Mouse (Mus musculus): ENCODE measurements around the gene Bhlhe23. TPM values are rescaled to one million over a fixed set of nuclear protein-coding genes. Genes with fewer than 3 reads are reported as not detected.

The Bhlhe23 gene
- polyA plus RNA-seq, 1 experiment from 2014 or later, result 1.2 TPM

DNA sequence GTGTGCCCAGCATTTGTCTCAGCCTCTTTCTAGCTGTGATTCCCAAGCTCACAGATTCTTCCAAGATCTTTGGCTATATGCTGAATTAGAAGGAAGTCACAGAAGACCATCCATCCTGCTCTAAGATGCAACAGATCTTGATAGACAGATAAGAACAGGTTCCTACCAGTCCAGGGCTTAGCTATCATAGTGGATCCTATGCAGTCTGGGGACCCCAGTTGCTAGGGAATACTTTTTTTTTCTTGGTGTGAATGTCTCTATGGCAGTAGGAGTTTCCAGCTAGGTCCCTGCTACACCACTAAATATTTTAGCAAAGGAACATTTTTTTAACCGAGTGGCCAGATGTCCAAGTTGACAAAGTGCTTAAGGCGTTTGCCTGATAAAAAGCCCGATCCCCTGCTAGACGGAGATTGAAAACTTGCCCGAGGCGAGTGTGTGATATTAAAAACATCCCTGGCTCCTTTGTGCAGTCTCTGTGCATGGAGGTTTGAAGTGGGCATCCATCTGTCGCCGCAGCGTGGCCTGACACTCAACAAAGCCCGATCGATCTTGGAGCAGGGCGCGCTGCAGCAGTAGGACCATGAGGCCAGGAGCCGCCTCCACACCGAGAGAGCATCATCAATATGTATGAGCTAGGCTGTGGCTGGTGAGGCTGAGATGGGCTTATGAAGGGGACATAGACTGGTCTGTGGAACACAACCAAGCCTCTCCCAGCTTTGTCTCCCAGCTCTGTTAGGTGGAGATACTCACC lies 18.0 kb downstream of the Bhlhe23 start:
- Histone ChIP-seq H3K27ac (replicated peaks) (no peak overlapping the region; the same call in 1 of the 2 replicates), H3K9me3 (no peaks in the 10 kb centered on the region), H3K27me3 (replicated peaks; ENCODE audit: low read depth, poor library complexity, severe bottlenecking) (0 out of 2 replicates have a peak, but pooled peaks cover 4% of the 10 kb centered on the region), H3K4me1 (peaks cover 7% of the 10 kb centered on the region), H3K4me3 (no peak overlapping the region), H3K36me3 (replicated peaks) (no peaks in the 10 kb centered on the region)
- whole genome bisulfite sequencing, result 50% methylated on average over 15 of the region's 15 CpGs
- peak; percentile 18 for DNase-seq (ENCODE audit: low spot score)

DNA sequence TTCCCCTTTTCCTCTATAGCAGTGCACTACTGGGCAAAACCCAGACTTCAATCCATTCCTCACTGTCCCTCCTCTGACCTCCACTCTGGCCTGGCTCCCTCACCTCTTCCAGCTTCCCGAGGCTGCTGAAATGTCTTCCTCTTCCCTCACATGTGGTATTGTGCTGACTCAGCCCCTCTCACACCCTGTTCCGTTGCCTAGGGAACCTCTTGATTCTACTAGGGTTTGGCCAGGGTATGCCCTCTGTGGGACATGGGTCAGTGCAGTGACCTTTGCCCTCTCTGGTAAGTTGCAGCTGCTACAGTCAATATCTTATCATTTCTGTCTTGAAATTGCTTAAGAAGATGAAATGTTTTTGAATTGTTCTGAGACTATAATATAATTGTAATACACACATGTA lies 19.9 kb downstream of the Bhlhe23 start:
- 17% methylated on average over 2 of the region's 2 CpGs for WGBS
- DNase-seq (ENCODE audit: low spot score), result no peak
- Histone ChIP-seq H3K36me3 (replicated peaks) (no peaks in the 10 kb centered on the region), H3K9me3 (no peaks in the 10 kb centered on the region), H3K27me3 (replicated peaks; ENCODE audit: low read depth, poor library complexity, severe bottlenecking) (0 out of 2 replicates have a peak, but pooled peaks cover 3% of the 10 kb centered on the region), H3K4me3 (no peak overlapping the region), H3K27ac (replicated peaks) (no peak overlapping the region), H3K4me1 (peaks cover 7% of the 10 kb centered on the region)

DNA sequence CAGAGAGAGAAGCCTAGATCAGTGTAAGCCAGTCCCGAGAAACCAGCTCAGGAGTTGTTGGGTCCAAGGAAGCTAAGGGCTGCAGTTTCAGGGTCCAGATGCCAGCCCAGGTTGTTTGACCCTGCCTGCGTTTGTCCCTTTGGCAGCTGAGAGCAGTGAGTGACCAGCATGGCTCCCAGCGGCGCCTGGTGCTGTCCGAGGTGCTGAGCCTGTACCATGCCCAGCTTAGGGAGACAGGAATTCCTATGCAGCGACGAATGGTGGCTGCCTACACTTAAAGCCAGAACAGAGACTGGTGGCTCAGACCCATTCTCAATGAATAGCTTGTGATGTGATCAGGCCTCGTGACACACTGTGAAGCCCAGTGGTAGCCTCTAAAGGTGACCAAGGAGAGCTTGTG lies 20.8 kb downstream of the Bhlhe23 start:
- peak; percentile 84 for DNase-seq (ENCODE audit: low spot score)

DNA sequence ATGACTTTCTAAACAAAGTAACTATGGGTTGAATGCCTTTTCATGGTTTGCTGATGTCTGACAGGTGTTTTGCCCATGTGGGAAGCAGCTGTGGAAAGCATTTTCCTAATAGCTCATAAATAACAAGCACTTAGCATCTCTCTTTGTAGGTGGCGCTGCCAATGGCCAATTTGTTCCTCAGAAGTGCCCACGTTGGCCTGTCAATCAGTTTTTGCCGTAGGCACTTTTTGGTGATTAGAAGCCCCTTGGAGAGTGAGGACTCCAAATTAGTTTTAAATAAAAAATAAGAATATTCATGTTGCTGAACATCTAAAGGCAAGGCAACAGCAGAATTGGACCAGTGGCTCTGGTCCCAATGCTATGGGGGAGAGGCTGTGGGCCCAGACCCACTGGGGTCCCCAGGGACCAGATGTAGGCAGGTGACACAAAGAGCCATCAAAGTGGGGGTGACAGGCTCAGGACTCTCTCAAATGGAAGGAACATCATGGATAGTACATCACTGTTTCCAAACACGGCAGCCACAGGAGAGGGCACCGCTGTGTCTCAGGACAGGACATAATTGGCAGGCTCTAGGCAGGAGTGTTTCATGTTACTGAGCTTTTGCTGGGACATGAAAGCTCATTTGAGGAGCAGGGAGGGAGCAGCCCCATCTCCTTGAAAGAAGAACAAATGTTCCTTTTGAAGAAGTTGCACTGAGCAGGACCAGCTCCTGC lies 21.6 kb downstream of the Bhlhe23 start:
- Histone ChIP-seq H3K27ac (replicated peaks) (no peak overlapping the region), H3K4me1 (peaks cover 7% of the 10 kb centered on the region), H3K36me3 (replicated peaks) (no peaks in the 10 kb centered on the region), H3K27me3 (replicated peaks; ENCODE audit: low read depth, poor library complexity, severe bottlenecking) (no peaks in the 10 kb centered on the region), H3K9me3 (no peaks in the 10 kb centered on the region), H3K4me3 (no peak overlapping the region)
- DNase-seq (ENCODE audit: low spot score), result no peak
- WGBS, result 72% methylated on average over 5 of the region's 5 CpGs

More for the DNA sequence above, 20.8 kb downstream of the Bhlhe23 start:
- Histone ChIP-seq H3K4me1 (peaks cover 7% of the 10 kb centered on the region), H3K27ac (replicated peaks) (no peak overlapping the region), H3K27me3 (replicated peaks; ENCODE audit: low read depth, poor library complexity, severe bottlenecking) (no peaks in the 10 kb centered on the region), H3K36me3 (replicated peaks) (no peaks in the 10 kb centered on the region), H3K4me3 (no peak overlapping the region), H3K9me3 (no peaks in the 10 kb centered on the region)
- 2% methylated on average over 8 of the region's 8 CpGs for WGBS

DNA sequence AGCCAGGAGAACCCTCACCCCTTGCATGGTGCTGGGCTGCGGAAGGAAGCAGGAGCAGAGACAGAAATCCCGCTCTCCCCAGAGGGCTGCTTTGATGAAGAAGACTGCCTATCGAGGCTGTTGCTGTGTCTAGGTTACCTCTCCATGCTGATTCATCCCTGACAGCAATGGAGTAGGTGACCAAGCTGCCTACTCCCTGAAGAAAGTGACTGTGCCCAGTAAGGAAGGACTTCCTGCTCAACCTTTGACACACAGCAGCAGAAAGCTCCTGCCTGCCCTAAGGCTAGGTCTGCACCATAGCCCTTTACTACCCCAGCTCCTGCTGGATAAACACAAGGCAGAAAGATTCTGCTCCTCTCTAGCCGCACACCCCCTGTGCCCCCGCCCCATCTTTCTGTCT lies 27.8 kb downstream of the Bhlhe23 start:
- H3K9me3 ChIP-seq, result no peaks in the 10 kb centered on the region

DNA sequence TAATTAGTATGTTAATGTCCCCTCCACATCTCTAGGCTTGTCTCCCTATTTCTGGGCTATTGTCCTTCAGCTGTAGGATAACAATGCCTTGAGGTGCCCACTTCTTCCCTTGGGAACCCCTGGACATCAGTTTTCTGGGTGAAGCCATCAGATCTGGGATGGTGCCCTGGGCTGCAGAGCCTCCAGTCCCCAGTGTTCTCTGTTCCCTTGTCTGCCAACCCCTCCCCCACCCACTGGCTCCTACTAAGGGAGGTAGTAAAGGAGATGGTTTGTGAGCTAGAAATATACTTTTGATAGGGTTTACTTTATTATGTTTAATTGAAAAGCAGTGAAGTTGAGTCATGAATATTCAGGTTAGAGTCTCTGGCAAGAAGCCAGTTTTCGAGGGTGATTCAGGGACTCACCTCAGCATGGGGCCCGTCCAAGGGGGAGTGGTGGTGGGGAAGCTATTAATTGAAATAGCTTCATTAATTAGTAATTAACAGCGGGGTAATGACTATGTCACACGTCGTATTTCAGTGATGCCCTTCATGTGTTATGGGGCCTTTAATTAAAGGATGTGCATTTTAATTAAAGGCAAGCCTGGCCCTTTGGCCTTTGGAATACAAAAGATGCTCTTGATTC lies 30.0 kb downstream of the Bhlhe23 start:
- no peak for DNase-seq (ENCODE audit: low spot score)
- WGBS, result 22% methylated on average over 5 of the region's 5 CpGs
- H3K27me3 ChIP-seq (replicated peaks; ENCODE audit: low read depth, poor library complexity, severe bottlenecking), result 0 out of 2 replicates have a peak, but pooled peaks cover 4% of the 10 kb centered on the region

More for the DNA sequence above, 27.8 kb downstream of the Bhlhe23 start:
- 0 out of 2 replicates have a peak, but pooled peaks cover 14% of the 10 kb centered on the region for H3K4me1 ChIP-seq
- H3K27ac ChIP-seq (replicated peaks), result no peak overlapping the region
- 33% methylated on average over 5 of the region's 5 CpGs for WGBS
- DNase-seq (ENCODE audit: low spot score), result no peak
- H3K27me3 ChIP-seq (replicated peaks; ENCODE audit: low read depth, poor library complexity, severe bottlenecking), result 0 out of 2 replicates have a peak, but pooled peaks cover 4% of the 10 kb centered on the region
- H3K36me3 ChIP-seq (replicated peaks), result no peaks in the 10 kb centered on the region
- no peak overlapping the region for H3K4me3 ChIP-seq

DNA sequence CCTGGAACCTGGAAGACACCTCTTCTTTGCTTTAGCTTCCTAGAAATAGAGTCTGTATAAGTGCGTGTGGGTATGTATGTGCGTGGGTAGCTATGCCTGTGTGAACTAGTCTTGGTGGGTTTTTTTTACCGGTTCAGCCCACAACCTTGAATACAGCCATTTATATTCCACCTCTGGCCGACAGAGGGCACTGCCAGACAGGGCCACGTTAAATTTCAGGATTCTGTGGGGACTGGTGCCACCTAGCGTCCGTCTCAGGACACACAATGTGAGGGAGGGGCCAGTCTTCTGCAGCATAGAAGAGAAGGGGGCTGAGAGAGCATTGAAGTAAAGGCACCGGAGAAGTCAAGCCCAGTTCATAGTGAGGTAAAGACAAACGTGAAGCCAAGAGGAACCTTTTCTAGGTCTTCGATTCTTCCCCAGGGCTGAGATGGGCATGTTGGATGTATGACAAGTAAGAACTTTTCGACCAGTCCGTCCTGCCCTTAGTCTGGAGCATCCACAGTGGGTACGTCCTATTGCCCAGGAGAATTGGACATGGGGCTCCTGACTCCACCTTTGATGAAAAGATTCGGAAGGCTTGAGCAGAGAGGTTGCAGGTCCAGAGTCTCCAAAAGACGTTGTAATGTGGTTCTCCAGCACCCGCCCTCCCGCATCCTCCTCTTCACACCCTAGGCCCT lies 31.3 kb downstream of the Bhlhe23 start:
- Histone ChIP-seq H3K27me3 (replicated peaks; ENCODE audit: low read depth, poor library complexity, severe bottlenecking) (0 out of 2 replicates have a peak, but pooled peaks cover 4% of the 10 kb centered on the region), H3K27ac (replicated peaks) (no peak overlapping the region), H3K4me1 (0 out of 2 replicates have a peak, but pooled peaks cover 14% of the 10 kb centered on the region), H3K36me3 (replicated peaks) (no peaks in the 10 kb centered on the region), H3K4me3 (no peak overlapping the region), H3K9me3 (no peaks in the 10 kb centered on the region)
- 38% methylated on average over 17 of the region's 17 CpGs for WGBS
- peak; percentile 86 for DNase-seq (ENCODE audit: low spot score)

More for the DNA sequence above, 30.0 kb downstream of the Bhlhe23 start:
- no peak overlapping the region for H3K4me3 ChIP-seq
- H3K4me1 ChIP-seq, result 0 out of 2 replicates have a peak, but pooled peaks cover 14% of the 10 kb centered on the region
- no peak overlapping the region for H3K27ac ChIP-seq (replicated peaks)
- H3K36me3 ChIP-seq (replicated peaks), result no peaks in the 10 kb centered on the region
- H3K9me3 ChIP-seq, result no peaks in the 10 kb centered on the region

DNA sequence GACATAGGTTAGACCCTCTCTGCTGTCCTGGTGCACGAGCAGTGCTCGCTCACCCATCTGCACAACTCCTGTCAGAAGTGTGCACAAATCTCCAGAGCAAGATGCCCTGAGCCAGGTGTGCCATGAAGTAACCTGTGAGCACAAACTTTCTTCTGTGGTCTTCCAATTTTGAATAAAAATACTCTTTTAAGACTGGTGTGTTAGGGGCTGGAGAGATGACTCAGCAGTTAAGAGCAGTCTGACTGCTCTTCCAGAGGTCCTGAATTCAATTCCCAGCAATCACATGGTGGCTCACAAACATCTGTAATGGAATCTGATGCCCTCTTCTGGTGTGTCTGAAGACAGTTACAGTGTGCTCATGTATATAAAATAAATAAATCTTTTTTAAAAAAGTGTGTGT lies 33.4 kb downstream of the Bhlhe23 start:
- 91% methylated on average over 2 of the region's 2 CpGs for WGBS
- Histone ChIP-seq H3K27ac (replicated peaks) (no peak overlapping the region), H3K9me3 (no peaks in the 10 kb centered on the region), H3K36me3 (replicated peaks) (no peaks in the 10 kb centered on the region), H3K4me3 (no peak overlapping the region), H3K4me1 (0 out of 2 replicates have a peak, but pooled peaks cover 9% of the 10 kb centered on the region), H3K27me3 (replicated peaks; ENCODE audit: low read depth, poor library complexity, severe bottlenecking) (no peaks in the 10 kb centered on the region)
- no peak for DNase-seq (ENCODE audit: low spot score)

DNA sequence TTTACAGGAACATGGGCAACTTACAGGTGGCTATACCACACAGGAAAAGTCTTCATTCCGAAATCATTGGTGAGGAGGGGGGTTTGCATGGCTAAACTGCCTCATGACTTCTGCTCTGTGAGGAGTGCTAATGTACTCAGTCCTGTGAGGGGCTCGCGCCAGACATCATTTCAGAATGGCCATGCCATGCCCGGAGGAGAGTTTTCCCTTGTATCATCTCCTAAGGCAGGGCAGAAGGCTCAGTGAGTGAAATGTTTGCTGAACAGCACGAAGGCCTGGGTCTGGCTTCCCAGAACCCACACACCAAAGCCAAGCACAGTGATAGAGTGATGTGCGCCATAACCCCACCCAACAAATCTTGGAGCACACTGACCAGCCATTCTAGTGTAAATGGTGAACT lies 33.9 kb downstream of the Bhlhe23 start:
- Histone ChIP-seq H3K4me3 (no peak overlapping the region), H3K4me1 (0 out of 2 replicates have a peak, but pooled peaks cover 9% of the 10 kb centered on the region), H3K9me3 (no peaks in the 10 kb centered on the region), H3K27ac (replicated peaks) (no peak overlapping the region), H3K36me3 (replicated peaks) (no peaks in the 10 kb centered on the region), H3K27me3 (replicated peaks; ENCODE audit: low read depth, poor library complexity, severe bottlenecking) (no peaks in the 10 kb centered on the region)
- DNase-seq (ENCODE audit: low spot score), result no peak
- 90% methylated on average over 6 of the region's 6 CpGs for WGBS

DNA sequence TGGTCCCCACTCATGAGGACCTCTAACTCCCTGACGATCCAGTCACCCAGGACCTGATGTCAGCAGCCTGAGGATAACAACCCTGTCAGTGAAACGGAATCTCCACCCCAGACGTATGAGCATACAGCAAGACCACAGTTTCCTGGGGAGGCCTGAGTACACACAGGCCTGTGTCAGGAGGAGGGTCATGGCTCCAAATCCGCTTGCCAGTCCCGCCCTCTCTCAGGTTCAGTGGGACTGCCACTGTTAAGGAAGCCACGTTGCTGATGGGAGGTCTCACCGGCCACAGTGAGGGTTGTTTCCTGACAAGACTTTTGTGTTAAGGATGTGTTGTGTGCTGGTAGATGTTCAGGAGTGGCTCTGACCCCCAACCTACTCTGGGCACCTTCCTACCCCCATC lies 35.3 kb downstream of the Bhlhe23 start:
- Histone ChIP-seq H3K27ac (replicated peaks) (no peak overlapping the region), H3K9me3 (no peaks in the 10 kb centered on the region), H3K4me3 (no peak overlapping the region), H3K36me3 (replicated peaks) (no peaks in the 10 kb centered on the region), H3K27me3 (replicated peaks; ENCODE audit: low read depth, poor library complexity, severe bottlenecking) (no peaks in the 10 kb centered on the region), H3K4me1 (0 out of 2 replicates have a peak, but pooled peaks cover under 1% of the 10 kb centered on the region)
- DNase-seq (ENCODE audit: low spot score), result no peak
- 76% methylated on average over 7 of the region's 7 CpGs for WGBS

DNA sequence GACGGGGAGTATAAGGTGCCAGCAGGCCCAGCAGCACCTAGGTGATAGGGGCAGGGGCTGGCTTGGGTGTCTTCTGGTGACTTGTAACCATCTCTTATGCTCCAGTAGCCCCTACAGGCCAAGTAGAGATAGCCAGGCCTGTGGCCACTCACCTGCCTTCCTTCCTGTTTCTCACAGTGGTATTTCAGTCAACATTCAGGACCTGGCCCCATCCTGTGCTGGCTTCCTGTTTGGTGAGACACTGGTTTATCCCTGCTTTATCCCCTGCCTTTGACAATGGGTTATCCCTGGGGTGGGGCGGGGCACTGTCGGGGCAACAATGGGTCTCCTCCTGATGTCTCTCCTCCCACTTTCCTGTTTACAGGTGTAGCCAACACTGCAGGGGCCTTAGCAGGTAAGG lies 36.4 kb downstream of the Bhlhe23 start:
- H3K4me3 ChIP-seq, result no peak overlapping the region
- DNase-seq (ENCODE audit: low spot score), result no peak
- no peak overlapping the region for H3K27ac ChIP-seq (replicated peaks)
- no peaks in the 10 kb centered on the region for H3K4me1 ChIP-seq
- 25% methylated on average over 3 of the region's 3 CpGs for WGBS
- H3K9me3 ChIP-seq, result no peaks in the 10 kb centered on the region
- H3K36me3 ChIP-seq (replicated peaks), result no peaks in the 10 kb centered on the region
- H3K27me3 ChIP-seq (replicated peaks; ENCODE audit: low read depth, poor library complexity, severe bottlenecking), result no peaks in the 10 kb centered on the region

DNA sequence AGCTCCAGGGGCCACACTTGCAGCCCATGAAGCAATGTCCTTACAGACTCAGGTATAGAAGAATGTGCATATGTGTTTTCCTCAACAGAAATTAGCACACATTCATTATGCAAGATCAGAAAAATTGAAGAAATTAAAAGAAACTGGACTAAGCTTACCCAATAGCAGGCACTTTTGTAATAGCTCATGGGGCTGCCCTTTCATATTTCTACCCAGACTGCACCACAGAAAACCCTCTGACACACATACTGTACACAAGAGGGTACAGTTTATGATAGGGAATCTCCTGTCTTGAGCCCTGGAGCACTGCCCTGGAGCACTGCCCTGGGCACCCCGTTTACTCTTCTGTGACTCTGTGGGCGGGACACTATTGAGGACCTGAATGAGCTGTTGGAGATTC lies 38.7 kb downstream of the Bhlhe23 start:
- Histone ChIP-seq H3K4me1 (no peaks in the 10 kb centered on the region), H3K27ac (replicated peaks) (no peak overlapping the region), H3K27me3 (replicated peaks; ENCODE audit: low read depth, poor library complexity, severe bottlenecking) (no peaks in the 10 kb centered on the region), H3K9me3 (no peaks in the 10 kb centered on the region), H3K36me3 (replicated peaks) (no peaks in the 10 kb centered on the region), H3K4me3 (no peak overlapping the region)
- WGBS, result 87% methylated on average over 2 of the region's 2 CpGs
- no peak for DNase-seq (ENCODE audit: low spot score)
